Mouse (Mus musculus) skeletal muscle tissue, postnatal 0 days (tissue): ENCODE data around the gene Mrps10. TPM values are rescaled to one million over a fixed set of nuclear protein-coding genes. Genes with fewer than 3 reads are reported as not detected.

Experiments used
- polyA plus RNA-seq: library from polyadenylated mRNA; unstranded; fragments of >200 nt; fragmentation: Nextera tagmentation; extraction: Ambion mirVana; gene quantifications from 2 replicates; pipeline ENCODE4 v1.2.1, GENCODE M21; 2015

The Mrps10 gene
- 74.0 and 75.2 TPM in 2 replicates for polyA plus RNA-seq

GRCm38 (mm10) chr17:47368401-47369086, at the start of gene Mrps10:
Gene Mrps10 (plus strand): TSS chr17:47368887.

GRCm38 (mm10) chr17:47385145-47385544, 16.5 kb downstream of the Mrps10 start, which contains the start of gene Guca1b:
Gene Guca1b (plus strand): TSS chr17:47385393.

GRCm38 (mm10) chr17:47400451-47400850, 31.8 kb downstream of the Mrps10 start, which contains the start of gene Guca1a:
Gene Guca1a (minus strand): TSS chr17:47400584.

Other genes starting within 250 kb of the Mrps10 start
- gene Guca1b, start 16.5 kb downstream of the Mrps10 start, polyA plus RNA-seq: 0.19 TPM in 2 replicates
- 1.8 and 3.5 TPM in 2 replicates for gene Guca1a, start 31.7 kb downstream of the Mrps10 start, polyA plus RNA-seq
- gene AI661453, start 67.7 kb downstream of the Mrps10 start, polyA plus RNA-seq: 0.10 and 0.16 TPM in 2 replicates
- gene 1700001C19Rik, start 68.5 kb downstream of the Mrps10 start, polyA plus RNA-seq: 0.22 and 0.23 TPM in 2 replicates
- gene Taf8, start 133.4 kb downstream of the Mrps10 start, polyA plus RNA-seq: 9.2 and 10.5 TPM in 2 replicates
- gene Ccnd3, start 136.2 kb downstream of the Mrps10 start, polyA plus RNA-seq: 402 and 432 TPM in 2 replicates
- gene Bysl, start 242.6 kb downstream of the Mrps10 start, polyA plus RNA-seq: 17.0 and 18.7 TPM in 2 replicates
- 21.2 and 22.4 TPM in 2 replicates for gene Med20, start 242.7 kb downstream of the Mrps10 start, polyA plus RNA-seq
- 1.2 and 1.5 TPM in 2 replicates for gene Gm20517, start 242.7 kb downstream of the Mrps10 start, polyA plus RNA-seq